Mouse (Mus musculus) MEL (cell line): ENCODE results near the gene Pgd.

Source experiments
- CTCF ChIP-seq, 3 experiments: IDR thresholded peaks in 2 of 3; conservative IDR thresholded peaks in 1 of 3; 2 replicates each; pipeline ENCODE4 v1.5.1; 2011 to 2012; ENCODE audit warnings: low read length in 3 of 3, low read depth in 2 of 3, mild to moderate bottlenecking in 2 of 3, improper control_type of control experiment in 1 of 3, inconsistent platforms in 1 of 3, mixed read lengths in 1 of 3, moderate library complexity in 1 of 3; ENCODE audit not compliant: control insufficient read depth in 1 of 3, insufficient read depth in 1 of 3, poor library complexity in 1 of 3, severe bottlenecking in 1 of 3
- E2F4 ChIP-seq: IDR thresholded peaks from 2 replicates; pipeline ENCODE4 v1.6.1; 2011; ENCODE audit warnings: low read depth, low read length, improper control_type of control experiment, borderline replicate concordance
- ETS1 ChIP-seq: IDR thresholded peaks from 2 replicates; pipeline ENCODE4 v1.6.1; 2012; ENCODE audit warnings: low read depth, mild to moderate bottlenecking, inconsistent platforms, low read length, improper control_type of control experiment, moderate library complexity
- MAX ChIP-seq: IDR thresholded peaks from 2 replicates; pipeline ENCODE4 v1.6.1; 2011; ENCODE audit warnings: low read length, improper control_type of control experiment
- MAZ ChIP-seq: IDR thresholded peaks from 2 replicates; pipeline ENCODE4 v1.6.1; 2012; ENCODE audit warnings: low read depth, mild to moderate bottlenecking, inconsistent platforms, low read length, improper control_type of control experiment
- MXI1 ChIP-seq: IDR thresholded peaks from 2 replicates; pipeline ENCODE4 v1.6.1; 2011; ENCODE audit warnings: mild to moderate bottlenecking, low read depth, low read length, improper control_type of control experiment
- POLR2A ChIP-seq, 2 experiments: IDR thresholded peaks; 2 replicates each; pipeline ENCODE4 v1.6.1; 2011 to 2012; ENCODE audit warnings: low read length in 2 of 2, mild to moderate bottlenecking in 2 of 2, control low read depth in 1 of 2, improper control_type of control experiment in 1 of 2, low read depth in 1 of 2, moderate library complexity in 1 of 2; ENCODE audit not compliant: control insufficient read depth in 1 of 2, insufficient read depth in 1 of 2, poor library complexity in 1 of 2
- POLR2AphosphoS2 ChIP-seq: IDR thresholded peaks from 2 replicates; pipeline ENCODE4 v1.6.1; 2011; ENCODE audit warnings: low read length, improper control_type of control experiment
- TAL1 ChIP-seq: IDR thresholded peaks from 2 replicates; pipeline ENCODE4 v1.6.1; 2012; ENCODE audit warnings: mild to moderate bottlenecking, inconsistent platforms, low read length, moderate library complexity, mixed read lengths
- TCF12 ChIP-seq: IDR thresholded peaks from 2 replicates; pipeline ENCODE4 v1.6.1; 2014; ENCODE audit warnings: low read depth, mild to moderate bottlenecking, inconsistent platforms, low read length, improper control_type of control experiment, moderate library complexity
- USF1 ChIP-seq: IDR thresholded peaks from 2 replicates; pipeline ENCODE4 v1.6.1; 2014; ENCODE audit warnings: low read depth, mild to moderate bottlenecking, inconsistent platforms, low read length, improper control_type of control experiment, moderate library complexity
- ZC3H11A ChIP-seq: IDR thresholded peaks from 2 replicates; pipeline ENCODE4 v1.6.1; 2012; ENCODE audit warnings: low read depth, mild to moderate bottlenecking, inconsistent platforms, low read length, improper control_type of control experiment
- ZNF384 ChIP-seq: IDR thresholded peaks from 2 replicates; pipeline ENCODE4 v1.6.1; 2012; ENCODE audit warnings: low read depth, mild to moderate bottlenecking, inconsistent platforms, low read length, improper control_type of control experiment

DNA sequence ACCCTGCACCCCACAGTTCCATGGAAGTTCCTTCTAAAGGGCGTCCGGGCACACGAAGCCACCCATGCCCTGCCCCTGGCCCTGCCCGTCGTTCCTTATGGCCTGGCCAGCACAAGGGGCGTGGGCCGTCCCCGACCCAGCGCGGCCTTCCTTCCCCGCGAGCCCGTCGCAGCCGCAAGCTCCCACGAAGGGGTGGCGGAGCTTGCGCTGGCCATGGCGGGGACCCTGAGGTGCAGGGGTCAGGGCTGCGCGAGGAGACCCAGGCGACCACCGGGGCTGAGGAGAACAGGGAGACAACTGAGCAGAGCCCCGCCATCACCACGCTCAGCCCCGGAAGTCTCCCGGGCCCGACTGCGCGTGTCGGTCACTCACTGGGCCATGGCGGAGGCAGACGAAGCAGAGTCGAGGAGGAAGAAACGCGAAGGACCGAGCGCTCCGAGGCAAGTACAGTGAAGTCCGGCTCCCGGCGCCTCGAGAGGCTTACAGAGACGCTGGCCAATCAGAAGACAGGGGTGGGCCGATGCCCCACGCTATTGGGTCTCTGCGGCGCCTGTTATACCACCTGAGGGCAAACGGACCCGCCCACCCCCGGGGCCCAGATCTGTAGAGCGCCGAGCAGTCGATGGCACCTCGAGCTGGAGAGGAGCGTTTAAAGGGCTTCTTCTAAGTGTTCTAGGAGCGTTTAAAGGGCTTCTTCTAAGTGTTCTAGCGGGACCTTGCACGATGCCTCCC is at the start of gene Pgd:
- TF ChIP-seq POLR2AphosphoS2: peak; percentile 68; the same call in 1 of the 2 replicates
- TF ChIP-seq ZC3H11A: no peak
- TF ChIP-seq TAL1: no peak
- no peak for TF ChIP-seq MAZ
- TF ChIP-seq CTCF (IDR thresholded peaks at IDR 0.05 in 2 of 3, conservative IDR thresholded peaks at IDR 0.05 in 1 of 3; ENCODE audit: control insufficient read depth in 1 of 3, insufficient read depth in 1 of 3, low read depth in 2 of 3, low read length in 3 of 3, poor library complexity in 1 of 3, severe bottlenecking in 1 of 3): no peak
- TF ChIP-seq POLR2A (IDR thresholded peaks at IDR 0.05; ENCODE audit: control insufficient read depth in 1 of 2, insufficient read depth in 1 of 2, low read depth in 1 of 2, low read length in 2 of 2, poor library complexity in 1 of 2): peak; percentile 53 to 82
- TF ChIP-seq ZNF384: no peak
- no peak for TF ChIP-seq MAX
- peak; percentile 91 for TF ChIP-seq USF1
- TF ChIP-seq TCF12: peak; percentile 57; the same call in 1 of the 2 replicates
- peak; percentile 40; the same call in 1 of the 2 replicates for TF ChIP-seq ETS1
- no peak for TF ChIP-seq MXI1
- no peak for TF ChIP-seq E2F4
